Mouse (Mus musculus) heart, adult 8-10 months (tissue): Measurements from ENCODE around the gene Rab8b. TPM values are rescaled to one million over a fixed set of nuclear protein-coding genes. Genes with fewer than 3 reads are reported as not detected.
"Not testable (repeated sequence)": the region's sequence is repeated elsewhere in the genome, so short reads cannot be mapped to it uniquely, and the experiment has no call there.

Experiments used
- DNase-seq: peaks from one replicate; pipeline ENCODE4 v3.0.0; 2022; ENCODE audit warnings: low spot score
- total RNA-seq, 4 experiments: library from RNA; stranded (reverse); gene quantifications; 2 replicates each; pipeline ENCODE4 v1.2.4; 2022

Rab8b gene
- total RNA-seq, 4 experiments from 2014 or later, result 7.7 to 9.2 (median 8.2) TPM

DNA sequence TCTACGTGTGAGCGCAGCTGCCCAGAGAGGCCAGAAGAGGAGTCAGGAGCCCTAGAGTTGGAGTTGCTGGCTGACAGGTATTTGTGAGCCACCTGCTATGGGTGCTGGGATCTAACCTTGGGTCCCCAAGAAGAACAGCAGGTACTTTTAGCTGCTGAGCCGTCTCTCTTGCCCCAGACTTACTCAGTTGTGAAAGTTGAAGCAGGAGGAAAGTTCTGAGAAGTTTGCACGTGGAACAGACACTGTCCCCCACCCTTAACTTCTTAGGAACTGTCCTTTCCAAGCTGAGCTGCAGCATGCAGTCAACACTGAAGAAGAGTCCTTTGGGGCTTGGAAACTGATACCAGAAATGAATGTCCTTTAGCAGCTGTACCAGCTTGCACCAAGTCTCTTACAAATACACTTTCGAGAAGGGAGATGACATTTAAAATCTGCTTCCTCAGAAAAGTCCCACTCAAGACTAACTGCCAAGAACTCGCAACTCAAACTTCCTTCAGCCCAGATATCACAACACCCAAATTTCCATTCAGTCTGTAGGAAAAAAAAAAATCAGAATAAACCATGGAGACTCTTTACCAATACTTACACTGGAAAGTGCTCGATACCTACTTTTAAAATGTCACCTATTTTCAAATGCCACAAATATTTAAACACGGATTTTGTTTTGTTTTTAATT, 2.1 kb downstream of the Rab8b start:
- no peak for DNase-seq

DNA sequence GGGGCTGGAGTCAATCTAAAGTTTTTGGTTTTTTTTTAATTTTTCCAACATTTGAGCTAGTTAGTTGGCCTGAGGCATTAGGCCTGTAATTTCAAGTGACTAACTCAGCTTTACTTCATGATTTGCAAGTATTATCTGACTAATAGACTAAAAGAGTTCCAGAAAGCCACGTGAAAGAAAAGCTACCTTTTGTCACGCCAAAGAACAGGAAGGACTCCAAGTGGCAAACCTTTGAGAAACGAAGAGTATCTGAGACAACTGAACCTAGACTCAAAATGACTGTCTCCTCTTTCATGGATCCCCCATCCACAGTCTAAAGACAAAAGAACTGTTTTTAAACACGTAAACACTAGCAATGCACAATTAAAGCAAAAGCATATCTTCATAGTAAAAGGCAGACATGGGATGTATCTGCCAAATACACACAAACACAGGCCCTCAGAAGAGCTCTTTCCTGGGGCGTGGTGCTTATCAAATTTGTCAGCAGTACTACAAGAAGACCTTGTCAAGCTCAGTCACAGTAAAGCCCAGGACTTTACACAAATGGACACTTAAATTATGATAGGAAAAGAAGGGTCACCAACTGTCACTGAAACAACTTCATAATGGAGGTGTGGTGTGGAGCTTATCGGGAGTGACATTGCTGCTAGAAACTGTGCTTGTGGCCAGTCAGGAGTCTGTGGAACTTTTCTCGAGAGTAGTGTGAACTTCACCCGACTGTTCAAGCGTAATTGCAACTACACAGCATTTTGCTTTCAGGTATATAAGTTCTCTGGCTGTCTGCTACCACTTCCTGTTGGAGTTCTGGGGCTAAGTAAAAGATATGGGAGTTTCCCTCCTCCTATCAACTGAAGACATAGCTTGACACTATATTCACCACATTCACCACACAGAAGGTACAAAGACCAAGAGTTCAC, 3.4 kb downstream of the Rab8b start:
- no peak for DNase-seq

DNA sequence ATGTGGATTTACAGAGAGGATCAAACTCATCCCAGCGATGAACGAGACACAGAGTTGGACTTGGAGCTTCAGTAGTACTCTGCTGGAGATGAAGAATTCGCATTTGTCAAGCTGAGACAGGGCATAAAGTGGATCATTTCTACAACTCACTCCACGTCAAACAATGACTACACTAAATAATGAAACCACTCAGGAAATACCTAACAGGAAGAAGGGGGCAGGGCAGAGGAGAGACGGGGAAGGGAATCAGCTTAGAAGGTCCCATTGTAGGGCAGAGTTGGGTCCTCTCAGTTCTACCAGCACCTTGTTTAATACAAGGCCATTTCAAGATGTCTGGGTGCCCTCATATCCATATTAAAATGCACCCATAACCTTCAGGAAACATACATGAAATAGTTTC, 4.1 kb downstream of the Rab8b start:
- peak; percentile 41 for DNase-seq

DNA sequence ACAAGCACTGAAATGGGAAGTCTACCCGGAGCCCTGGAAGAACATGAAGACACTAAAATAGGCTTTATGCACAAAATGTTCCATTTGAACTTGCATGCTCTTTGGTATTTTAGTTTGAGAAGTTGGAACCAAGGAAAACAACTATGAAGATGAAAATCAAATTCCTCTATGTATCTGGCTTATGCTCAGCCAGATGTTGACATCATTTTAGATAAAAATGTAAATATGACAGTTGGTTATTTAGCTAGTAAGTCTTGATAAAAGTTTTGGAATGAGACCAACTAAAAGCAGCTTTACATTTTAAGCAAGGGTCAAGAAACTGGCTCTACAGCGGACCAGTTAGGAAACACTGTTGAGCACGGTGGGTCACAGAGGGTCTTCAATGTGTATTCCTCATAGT, 4.9 kb downstream of the Rab8b start:
- DNase-seq, result no peak

DNA sequence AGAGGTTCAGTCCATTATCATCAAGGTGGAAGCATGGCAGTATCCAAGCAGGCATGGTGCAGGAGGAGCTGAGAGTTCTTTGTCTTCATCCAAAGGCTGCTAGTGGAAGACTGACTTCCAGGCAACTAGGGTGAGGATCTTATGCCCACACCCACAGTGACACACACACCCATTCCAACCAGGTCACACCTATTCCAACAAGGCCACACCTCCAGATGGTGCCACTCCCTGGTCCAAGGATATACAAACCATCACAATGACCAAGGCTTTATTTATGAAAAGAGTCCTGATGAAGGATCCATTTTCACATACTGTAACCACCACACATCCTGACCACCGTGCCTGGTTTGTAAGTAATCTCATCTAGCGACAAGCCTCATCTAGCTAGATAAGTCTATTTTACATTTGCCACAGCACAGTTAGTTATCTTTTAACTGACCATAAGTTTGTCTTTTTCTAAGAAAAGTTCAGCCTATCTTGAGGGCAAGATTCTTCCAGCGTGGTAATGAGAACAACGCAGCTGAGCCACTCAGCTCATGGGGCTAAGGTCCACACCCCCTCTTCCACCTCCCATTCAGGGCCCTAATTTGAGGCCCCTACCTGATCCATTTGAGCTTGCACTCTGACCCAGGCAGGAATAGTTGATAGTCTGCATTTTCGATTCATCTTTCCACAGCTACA, 6.1 kb downstream of the Rab8b start:
- not testable (repeated sequence) for DNase-seq

DNA sequence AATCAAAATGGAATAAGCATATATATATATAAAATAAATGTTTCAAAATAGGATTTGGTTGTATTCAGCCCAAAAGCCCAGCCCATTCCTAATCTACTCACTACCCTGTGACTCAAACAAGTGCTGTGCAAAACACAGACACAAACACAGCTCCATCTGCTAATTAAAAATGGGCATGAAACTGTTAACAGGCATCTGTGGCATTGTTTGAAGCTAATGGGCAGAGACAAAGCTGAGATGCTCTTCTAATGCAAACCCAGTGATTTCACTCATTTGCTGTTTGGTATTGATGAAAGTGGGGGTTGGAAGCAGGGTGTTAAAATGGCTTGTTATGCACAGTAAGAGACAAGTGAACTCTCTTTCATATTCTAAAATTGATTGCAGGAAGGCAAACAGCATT, 7.2 kb downstream of the Rab8b start:
- no peak for DNase-seq

DNA sequence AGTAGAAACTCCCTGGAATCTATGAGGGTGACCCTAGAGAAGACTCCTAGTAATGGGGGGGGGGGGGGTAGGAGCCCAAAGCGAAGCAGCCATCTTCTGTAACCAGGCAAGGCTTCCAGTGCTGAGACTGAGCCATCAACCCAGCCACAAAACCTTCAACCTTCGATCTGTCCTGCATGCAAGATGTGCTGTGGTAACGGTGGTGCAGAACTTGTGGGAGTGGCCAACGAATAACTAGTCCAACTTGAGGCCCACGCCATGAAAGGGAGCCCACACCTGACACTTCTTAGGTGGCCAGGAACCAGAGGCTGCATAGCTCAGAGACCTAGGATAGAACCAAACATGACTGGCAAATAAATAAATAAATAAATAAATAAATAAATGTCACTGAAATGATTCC, 8.8 kb downstream of the Rab8b start:
- DNase-seq, result no peak

DNA sequence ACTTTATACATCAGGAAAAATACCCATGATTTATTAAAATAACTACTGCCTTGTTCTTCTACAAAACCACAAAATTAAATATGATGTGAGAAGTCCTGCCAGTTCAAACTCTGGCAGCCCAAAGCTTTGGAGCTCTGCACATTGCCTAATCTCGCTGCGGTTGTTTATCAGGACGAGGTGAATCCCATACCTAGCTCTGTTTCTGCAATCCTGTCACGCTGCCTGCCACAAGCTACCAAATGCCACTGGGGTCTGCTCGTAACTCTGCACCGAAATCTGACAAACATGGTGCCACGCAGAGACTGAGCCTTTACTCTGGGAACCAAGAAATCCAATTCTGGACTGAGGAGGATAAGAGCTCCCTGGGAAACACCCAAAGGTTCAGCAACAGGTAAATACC, 9.6 kb downstream of the Rab8b start:
- no peak for DNase-seq

DNA sequence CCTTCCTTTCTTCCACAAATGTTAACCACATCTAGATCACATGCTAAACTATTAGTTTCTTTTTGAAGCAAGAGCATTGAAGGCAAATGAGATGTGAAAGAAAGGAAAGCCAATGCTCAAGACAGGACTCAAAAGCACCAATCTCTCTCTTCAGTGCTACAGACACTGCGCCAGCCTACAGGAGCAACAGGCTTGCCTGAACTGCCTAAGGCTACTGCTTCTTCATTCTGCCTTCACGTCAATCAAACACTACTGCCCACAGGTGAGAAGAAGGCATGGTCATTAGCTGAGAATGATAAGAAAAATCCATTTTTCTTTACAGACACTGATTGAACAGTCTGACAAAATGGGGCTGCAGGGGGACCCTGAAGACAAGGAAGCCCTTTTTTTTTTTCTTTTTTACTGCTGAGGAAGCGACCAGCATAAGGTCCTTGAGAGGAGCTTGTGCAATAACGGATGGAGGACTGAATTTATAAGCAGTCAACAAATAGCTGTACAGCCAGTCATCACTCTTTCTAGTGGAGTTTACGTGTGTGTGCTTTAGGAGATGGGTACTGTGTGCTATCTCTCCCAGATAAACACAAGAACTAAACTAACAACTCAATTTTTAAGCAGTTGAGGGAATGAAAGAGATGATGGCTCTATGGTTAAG, 11.6 kb downstream of the Rab8b start:
- DNase-seq, result no peak

DNA sequence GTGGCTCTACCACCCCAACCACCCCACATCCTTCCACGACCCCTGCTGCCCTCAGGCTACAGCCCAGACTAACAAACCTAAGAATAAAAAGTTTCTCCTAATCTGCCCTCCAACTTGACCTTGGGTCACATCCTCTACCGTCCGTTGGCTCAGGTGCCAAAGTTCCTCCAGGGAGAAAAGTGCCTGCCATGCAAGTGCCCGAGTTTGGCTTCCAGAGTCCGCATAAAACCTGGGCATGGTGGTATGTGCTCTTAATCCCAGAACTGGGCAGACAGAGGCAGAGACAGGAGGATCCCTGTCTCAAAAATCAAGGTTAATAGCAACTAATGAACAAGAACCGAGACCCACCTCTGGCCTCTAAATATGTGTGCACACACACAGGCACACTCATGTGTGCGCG, 12.4 kb downstream of the Rab8b start:
- DNase-seq, result no peak

DNA sequence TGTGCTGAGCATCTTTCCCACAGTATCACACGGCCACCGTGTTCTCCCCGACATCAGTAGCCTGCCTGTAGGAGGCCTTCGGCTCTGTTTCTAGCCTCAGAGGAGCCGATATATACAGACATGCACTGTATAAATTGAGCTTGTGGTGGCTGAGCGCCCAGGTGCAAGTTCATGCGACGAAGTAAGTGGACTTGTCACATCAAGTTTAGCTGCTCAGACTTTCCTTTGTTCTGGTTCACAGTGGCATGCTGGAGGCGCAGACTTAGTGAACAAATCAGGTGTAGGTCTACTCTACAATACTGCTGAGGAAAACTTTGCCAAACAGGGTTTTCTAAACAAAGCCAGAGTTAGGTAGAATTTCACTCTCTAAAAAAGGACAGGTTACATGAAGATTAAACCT, 13.5 kb downstream of the Rab8b start:
- DNase-seq, result no peak

DNA sequence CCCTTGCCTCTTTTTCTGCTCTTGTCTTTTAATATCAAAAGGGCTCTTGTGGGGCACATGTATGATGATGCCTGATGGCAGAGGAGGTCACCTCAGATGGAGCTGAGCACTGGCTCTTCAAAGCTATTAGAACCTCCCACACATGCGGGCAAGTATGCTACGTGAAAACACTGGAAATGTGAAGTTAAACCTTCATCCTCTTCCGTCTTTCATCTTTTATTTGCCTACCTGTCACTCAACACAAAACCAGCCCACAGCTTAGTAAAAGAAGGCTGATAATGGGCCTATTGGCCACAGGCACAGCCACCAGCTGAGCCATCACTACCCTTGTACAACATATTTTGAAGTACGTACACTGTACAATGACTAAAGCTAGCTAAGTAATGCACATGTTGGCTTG, 20.0 kb downstream of the Rab8b start:
- DNase-seq, result no peak

DNA sequence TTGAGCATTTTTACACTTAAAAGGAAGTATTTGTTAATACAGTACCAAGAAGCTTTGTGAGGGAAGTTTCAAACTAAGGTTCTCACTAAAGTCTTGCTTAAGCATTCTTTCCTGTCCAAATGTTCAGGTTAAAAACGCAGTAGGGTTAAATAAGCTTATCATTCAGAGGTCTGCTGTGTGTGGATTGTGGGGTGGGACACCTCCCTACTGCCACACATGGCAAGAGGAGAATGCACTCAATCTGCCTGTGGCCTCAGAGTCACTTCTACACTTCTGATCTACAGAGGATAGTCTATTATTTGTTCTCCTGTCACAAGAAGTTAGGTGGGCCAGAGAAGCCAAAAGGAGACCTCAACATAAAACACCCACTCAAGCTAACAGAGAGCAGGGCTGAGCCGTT, 20.4 kb downstream of the Rab8b start:
- no peak for DNase-seq

DNA sequence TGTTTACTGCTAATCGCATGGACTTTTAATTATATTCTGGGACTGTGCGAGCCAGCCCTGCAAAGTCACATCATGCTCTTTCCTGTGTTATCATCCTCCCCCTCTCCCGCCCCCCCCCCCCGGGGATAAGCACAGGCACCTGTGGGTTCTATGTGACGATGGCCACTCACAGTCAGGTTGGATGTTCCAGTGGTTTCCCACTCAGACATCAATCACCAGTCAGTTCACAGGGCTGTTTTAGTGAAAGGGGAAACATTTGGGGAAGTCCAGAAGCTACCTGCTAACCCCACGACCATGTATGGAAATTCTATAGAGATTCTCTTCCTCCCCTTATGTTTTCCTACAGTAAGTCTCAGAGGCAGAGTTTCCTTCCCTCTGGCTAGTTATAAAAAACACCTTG, 21.6 kb downstream of the Rab8b start:
- no peak for DNase-seq

DNA sequence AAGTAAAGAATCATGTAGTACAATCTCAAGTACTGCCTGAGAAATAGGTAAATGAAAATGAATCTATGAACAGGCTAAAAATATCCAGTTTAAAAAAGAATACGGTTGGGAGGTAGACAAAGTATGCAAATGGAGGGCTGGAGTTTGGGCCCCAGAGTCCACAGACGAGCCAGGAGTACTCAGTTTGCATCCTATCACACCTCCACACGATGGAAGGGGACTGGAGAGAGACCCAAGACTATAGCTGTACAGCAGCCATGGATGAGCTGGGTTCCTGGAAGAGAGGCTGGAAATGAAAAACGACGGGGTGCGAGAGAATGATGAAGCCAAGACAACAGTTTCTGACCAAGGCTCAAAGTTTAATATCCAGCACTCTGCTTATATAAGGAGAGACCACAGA, 22.5 kb downstream of the Rab8b start:
- DNase-seq, result no peak

DNA sequence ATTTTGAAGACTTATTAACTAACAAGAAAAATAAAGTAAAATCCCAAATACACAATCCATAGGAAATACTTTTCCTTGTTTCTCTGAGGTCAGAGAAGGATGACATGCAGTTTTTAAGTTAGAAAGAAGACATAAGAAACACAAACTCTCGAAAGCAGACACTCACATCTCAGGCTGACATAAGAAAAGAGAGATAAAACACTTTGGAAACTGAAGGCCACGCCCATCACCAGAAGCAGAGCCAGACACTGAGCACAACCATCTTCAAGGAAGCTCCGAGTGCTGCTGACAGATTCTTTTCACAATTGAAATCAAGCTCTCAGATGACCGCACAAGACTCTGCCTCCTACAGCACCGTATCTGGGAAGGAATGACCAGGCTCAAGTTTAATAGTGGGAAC, 23.5 kb downstream of the Rab8b start:
- DNase-seq, result no peak

DNA sequence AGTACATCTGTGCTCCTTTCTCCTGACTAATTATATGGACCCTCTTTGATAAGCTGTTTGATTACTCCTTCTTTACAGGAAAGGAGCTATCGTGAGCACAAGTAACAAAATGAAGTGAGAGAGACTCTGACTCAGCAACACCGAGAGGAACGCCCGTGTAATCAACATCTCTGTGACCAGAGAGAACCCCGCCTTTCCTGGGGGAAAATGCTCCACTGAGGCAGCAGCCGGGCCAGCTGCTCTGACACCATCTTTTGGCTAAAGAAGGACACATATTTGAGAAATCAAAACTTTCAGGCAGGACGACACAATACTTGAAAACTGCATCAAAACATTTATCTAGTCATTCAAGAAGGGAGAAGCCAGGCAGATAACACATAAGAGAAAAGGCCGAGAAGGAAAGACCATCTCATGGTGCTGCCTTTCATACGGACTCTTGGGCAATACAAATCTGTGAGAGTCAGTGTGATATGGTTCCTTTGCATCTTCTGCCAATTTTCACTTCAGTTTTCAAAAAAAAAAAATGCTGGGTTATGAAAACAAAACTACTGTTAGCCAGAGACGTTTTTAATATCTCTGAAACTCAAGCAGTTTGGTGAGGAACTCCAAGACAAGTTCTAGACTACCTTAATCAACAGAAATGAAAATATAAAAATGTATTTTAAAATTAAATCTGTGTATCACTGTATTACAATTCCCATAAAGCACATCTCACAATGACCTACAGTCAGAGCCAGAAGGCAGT, 24.3 kb downstream of the Rab8b start:
- DNase-seq, result peak; percentile 49

DNA sequence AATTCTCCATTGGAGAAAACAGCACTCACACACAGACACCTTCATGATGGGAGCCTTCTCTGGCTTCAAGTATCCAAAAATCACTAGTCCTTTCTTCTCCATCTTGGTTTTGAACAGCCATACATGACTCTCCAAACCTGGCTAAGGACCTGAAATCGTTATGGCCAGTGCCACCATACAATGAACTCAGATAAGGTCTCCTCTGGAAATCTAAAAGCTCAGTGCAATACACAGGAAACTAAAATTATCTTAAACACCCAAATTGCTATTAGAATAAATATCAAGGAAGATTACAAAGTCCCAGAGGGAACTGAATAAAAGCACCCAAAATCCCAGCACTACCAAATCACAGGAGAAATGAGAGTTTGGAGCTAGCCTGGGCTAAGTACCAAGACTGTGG, 25.1 kb downstream of the Rab8b start:
- no peak for DNase-seq

DNA sequence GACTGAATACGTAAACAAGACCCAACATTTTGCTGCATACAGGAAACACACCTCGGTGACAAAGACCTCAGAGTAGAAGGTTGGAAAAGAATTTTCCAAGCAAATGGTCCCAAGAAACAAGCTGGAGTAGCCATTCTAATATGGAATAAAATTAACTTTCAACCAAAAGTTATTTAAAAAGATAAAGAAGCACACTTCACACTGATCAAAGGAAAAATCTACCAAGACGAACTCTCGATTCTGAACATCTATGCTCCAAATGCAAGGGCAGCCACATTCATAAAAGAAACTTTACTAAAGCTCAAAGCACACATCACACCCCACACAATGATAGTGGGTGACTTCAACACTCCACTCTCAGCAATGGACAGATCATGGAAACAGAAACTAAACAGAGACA, 27.0 kb downstream of the Rab8b start:
- not testable (repeated sequence) for DNase-seq

DNA sequence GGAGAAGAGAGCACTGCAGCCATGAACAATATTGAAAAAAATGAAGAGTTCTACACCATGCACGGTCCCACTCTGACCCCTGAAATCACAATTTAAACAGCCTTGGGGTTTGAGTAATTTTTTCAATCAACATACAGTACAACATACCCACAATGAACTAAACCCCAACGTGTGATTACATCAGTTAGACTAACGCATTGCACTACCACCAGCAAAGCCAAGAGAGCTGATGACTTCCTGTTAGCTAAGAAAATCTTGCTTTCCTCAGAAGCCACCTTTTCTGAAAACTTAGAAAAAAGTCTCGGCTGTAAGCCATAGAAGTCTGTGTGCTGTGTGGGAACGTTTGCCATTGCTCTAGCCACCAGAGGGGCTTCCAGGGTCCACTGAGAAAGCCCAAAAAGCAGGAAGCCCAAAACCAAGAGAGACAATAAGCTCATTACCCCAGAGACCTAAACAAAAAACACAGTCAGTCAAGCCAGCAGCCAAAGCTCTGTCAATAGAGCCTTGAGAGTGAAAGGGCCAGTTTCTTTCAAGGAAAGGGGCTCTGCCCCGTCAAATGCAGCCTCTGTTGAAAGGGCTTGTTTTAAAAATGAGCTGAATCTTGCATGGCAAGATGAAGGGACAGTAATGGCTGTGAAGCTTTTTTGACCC, 31.4 kb downstream of the Rab8b start:
- no peak for DNase-seq
